Mouse (Mus musculus) left cerebral cortex, postnatal 25 days (tissue): ENCODE measurements around the gene Cxcr6. TPM values are rescaled to one million over a fixed set of nuclear protein-coding genes. Genes with fewer than 3 reads are reported as not detected.
"Not testable (repeated sequence)": the region's sequence is repeated elsewhere in the genome, so short reads cannot be mapped to it uniquely, and the experiment has no call there.

ENCODE experiments used
- DNase-seq, 2 experiments: peaks; one replicate each; pipeline ENCODE4 v3.0.0; 2022; ENCODE audit warnings: low spot score in 2 of 2, mixed read lengths in 1 of 2
- intact Hi-C: fragments of 180-260 bp; cut with DNase I; formaldehyde crosslinking; loops from one replicate; pipeline ENCODE4 v1.15.1; 2025
- total RNA-seq, 2 experiments: library from RNA; stranded (reverse); gene quantifications; 2 replicates each; pipeline ENCODE4 v1.2.3; 2021

The Cxcr6 gene
- not detected for total RNA-seq

DNA sequence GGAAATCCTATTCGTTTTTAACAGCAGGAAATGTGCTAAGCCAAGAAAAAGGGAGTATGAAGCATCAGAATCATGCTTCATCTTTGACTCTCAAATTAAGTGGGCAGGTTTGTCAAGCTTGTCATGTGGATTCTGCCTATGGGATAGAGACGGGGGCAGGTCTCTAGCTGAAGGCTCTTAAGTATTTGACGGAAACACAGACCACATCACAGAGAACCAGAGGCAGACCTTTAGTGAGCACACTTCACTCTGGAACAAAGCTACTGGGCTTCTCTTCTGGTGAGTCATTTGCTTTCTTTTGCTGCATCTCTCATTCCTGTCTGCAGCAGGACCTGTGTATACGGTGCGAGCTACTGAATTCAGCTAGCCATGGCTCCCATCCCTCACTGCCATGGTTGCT, at the start of gene Cxcr6:
Cxcr6 (plus strand) TSS at position 209 of the 400 bp plus-strand sequence.
- no peak for DNase-seq
- intact Hi-C loops: no loop called here

- intact Hi-C loops: no loop called here
- no peak for DNase-seq
Measured at GRCm38 (mm10) chr9:123756752-123757151, 49.5 kb upstream of the Cxcr6 start.

DNA sequence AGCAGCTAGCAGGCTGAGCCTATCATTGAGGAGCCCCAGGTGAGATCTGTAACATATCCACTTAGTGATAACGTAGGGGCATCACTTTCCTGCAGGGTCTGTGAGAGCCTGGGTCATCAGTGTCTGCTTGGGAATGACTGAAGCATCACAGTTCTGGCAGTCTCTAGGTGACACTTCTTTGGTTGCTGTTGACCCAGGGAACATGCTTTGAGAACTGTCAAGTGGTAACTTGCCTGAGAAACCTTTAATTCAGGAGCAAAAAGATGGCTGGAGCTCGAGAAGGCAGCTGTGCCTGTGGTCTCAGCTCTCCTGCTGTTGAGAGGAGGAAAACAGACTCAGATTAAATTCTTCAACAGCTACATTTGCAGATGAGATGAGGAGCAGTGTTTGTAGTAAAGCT, 48.9 kb upstream of the Cxcr6 start:
- no peak for DNase-seq
- intact Hi-C loops: no loop called here

GRCm38 (mm10) chr9:123758156-123758555, 48.1 kb upstream of the Cxcr6 start:
- intact Hi-C loops: no loop called here

DNA sequence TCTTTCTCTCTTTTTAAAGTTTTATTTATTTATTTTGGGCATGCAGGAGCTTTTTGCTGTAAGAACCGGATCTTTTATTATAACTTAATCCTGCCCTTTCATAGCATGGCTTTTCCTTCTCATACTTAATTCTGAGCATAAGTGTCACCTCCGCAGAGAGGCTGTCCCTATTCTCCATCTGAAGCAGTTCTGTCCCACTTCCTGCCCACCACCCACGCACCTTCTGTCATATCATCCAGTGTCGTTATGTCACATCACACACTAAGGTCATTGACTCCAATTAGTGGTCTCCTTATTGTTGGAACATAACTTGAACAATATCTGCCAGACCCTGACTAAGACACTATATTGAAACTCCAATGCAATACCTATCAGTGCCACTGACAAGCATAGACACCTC, 47.6 kb upstream of the Cxcr6 start:
- intact Hi-C loops: no loop called here
- no peak for DNase-seq

More at GRCm38 (mm10) chr9:123758156-123758555, 48.1 kb upstream of the Cxcr6 start:
- DNase-seq: no peak

DNA sequence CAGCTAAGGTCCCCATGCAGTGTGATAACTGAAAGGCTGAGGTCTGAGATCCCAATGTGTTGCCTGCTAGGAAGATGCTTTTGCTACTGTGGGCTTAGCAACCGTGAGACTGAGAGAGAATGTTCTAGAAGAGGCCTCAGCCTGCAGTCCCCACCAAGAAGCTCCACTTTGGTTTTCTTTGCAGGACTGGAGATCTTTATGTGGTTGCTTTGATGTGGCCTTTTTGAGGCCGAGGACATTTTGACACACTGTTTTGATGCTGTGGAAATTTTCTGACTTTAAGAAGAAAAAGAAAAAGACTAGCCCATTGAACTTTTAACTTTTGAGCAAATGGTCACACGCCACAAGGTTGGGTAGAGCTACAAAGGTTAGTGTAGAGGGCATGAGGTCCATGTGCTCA, 45.5 kb upstream of the Cxcr6 start:
- no peak for DNase-seq
- intact Hi-C loops: no loop called here

GRCm38 (mm10) chr9:123762886-123763285, 43.4 kb upstream of the Cxcr6 start:
- intact Hi-C loops: no loop called here
- DNase-seq: no peak

GRCm38 (mm10) chr9:123763771-123764170, 42.5 kb upstream of the Cxcr6 start:
- intact Hi-C loops: no loop called here
- no peak for DNase-seq

DNA sequence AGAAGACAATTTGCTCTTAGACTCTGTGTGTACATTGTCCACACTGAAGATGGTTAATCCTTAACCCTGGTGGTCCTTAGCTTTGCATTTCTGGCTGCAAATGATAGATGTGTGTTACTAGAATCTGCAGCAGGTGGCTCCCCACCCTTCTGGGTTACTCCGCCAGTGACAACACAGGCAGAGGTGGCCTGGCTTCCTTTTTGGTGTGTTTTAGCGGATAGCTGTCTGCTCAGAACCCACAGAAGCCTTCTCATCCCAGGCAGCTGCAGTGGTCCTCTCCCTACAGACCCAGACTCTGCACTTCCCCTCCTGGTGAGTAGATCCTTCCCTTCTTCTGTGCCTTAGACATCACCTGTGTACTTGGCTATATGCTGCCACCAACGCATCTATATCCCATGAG, 39.3 kb upstream of the Cxcr6 start:
- DNase-seq: no peak

GRCm38 (mm10) chr9:123768443-123768842, 37.8 kb upstream of the Cxcr6 start:
- intact Hi-C loops: no loop called here
- DNase-seq: no peak

More for the DNA sequence above, 39.3 kb upstream of the Cxcr6 start:
- intact Hi-C loops: no loop called here

DNA sequence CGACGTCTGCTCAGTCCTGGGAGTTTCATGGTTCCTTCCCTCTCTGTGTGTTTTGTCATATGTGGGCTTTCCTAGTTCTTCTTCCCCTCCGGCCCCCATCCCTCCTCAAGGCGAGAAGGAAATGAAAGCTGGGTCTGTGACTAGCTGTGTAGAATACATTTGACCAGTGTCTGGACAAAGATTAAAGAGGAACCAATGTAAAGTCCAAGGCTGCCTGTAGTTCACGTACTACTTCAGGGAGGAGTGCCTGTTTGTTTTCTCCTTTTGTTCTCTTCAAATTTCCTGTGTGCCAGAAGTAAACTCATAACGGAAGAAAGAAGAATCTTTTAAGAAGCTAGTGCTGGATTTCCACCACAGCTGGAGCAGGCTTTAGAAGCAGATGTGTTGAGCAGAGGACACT, 36.7 kb upstream of the Cxcr6 start:
- intact Hi-C loops: no loop called here
- DNase-seq: no peak

GRCm38 (mm10) chr9:123773299-123773698, 33.0 kb upstream of the Cxcr6 start:
- intact Hi-C loops, DNase-seq: not testable (repeated sequence)

- peak; percentile 16 to 60 for DNase-seq
- intact Hi-C loops: no loop called here
Measured at GRCm38 (mm10) chr9:123788855-123789529, 17.3 kb upstream of the Cxcr6 start.

- peak; percentile 45 to 63 for DNase-seq
- intact Hi-C loops: loop anchor here (2.0 to 5.0 kb wide), 2 partner anchors 84 to 157 kb away; no protein-coding TSS in a partner anchor
Measured at GRCm38 (mm10) chr9:123796174-123796573, 10.1 kb upstream of the Cxcr6 start.

DNA sequence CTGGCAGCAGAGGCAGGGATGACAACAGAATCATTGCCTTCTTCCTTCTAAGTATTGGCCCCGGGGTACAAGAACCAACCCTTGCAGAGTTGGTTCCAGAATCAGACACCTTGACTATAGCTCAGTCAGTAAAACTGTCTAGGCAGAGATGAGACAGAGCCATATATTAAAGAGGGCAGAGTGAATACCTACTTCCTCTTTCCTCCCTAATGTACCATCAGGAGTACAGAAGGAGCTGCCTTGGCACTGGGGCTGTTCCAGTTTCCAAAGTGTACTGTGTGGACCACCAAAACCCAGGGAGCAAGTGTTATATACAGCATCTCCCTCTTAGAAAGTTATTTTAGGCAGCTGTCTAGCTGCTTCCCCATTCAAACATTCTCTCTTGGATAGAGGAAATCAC, 4.7 kb upstream of the Cxcr6 start:
- intact Hi-C loops: no loop called here
- DNase-seq: no peak

- intact Hi-C loops: no loop called here
- DNase-seq: no peak
Measured at GRCm38 (mm10) chr9:123802421-123802820, 3.9 kb upstream of the Cxcr6 start.

DNA sequence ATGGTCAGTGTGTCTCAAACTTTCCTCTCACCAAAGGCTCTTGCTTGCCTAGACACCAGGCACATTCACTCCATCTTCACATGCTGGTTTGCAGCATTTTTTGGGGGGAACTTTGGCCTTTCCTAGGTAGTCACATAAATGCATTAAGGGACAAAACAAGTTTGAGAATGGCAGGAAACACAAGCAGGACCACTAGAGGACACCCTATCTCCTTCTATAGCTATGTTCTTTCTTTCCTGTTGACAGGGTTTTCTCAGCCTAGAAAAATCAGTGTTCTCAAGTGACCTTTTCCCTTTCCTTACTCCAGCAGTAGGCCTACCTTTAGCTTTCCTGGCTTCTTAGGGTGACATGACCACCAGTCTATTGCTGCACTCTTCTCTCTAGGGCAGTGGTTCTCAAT, 3.4 kb upstream of the Cxcr6 start:
- no peak for DNase-seq

GRCm38 (mm10) chr9:123805241-123805640, 1.0 kb upstream of the Cxcr6 start:
- intact Hi-C loops: no loop called here
- no peak for DNase-seq

More for the DNA sequence above, 3.4 kb upstream of the Cxcr6 start:
- intact Hi-C loops: no loop called here

DNA sequence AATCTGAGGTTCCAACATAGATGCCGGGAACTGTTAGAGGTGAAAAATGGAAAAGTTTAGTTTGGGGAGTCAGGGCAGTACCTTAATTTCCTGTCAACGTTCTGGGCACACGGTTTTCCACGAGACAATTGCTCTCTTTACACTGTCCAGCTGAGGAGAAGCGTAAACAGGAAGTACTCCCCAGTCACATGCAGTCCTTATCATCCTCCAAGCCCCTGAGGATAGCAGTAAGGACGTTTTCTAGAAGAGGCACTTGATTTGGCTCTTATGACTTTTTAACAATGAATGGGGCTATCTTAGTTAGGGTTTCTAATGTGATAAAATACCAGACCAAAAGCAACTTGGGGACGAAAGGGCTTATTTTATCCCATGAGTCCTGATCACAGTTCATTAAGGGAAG, 2.3 kb downstream of the Cxcr6 start:
- DNase-seq: no peak
- intact Hi-C loops: no loop called here

- intact Hi-C loops: no loop called here
- no peak for DNase-seq
Measured at GRCm38 (mm10) chr9:123811831-123812230, 5.6 kb downstream of the Cxcr6 start.

- DNase-seq: no peak
- intact Hi-C loops: no loop called here
Measured at GRCm38 (mm10) chr9:123814326-123814725, 8.1 kb downstream of the Cxcr6 start.

DNA sequence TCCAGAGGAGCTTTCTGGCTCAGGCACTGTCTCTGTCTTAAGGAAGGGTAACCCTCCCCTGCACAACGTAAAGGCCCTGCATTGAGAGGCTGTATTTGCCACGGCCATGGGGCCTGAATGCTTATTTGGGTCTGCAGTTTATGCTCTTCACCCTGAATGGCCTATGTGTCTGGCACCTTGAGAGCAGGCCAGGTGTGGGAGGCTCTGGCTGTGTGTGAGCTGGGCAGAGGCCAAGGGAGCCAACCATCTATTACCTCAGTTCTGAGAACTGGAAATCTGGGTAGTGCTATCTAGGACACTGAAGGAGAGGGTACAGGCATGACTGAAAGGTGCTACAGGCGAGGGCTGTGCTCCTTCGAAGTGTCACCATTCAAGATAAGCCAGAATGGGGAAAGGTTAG, 8.5 kb downstream of the Cxcr6 start:
- DNase-seq: no peak
- intact Hi-C loops: no loop called here
